Mouse (Mus musculus): Measurements from ENCODE around the gene Ocel1. TPM values are rescaled to one million over a fixed set of nuclear protein-coding genes. Genes with fewer than 3 reads are reported as not detected.
A peak's percentile ranks its signal among the peaks of the same experiment; 100 is the strongest.

Gene Ocel1
- polyA plus RNA-seq, 1 experiment from 2014 or later = 4.7 TPM

DNA sequence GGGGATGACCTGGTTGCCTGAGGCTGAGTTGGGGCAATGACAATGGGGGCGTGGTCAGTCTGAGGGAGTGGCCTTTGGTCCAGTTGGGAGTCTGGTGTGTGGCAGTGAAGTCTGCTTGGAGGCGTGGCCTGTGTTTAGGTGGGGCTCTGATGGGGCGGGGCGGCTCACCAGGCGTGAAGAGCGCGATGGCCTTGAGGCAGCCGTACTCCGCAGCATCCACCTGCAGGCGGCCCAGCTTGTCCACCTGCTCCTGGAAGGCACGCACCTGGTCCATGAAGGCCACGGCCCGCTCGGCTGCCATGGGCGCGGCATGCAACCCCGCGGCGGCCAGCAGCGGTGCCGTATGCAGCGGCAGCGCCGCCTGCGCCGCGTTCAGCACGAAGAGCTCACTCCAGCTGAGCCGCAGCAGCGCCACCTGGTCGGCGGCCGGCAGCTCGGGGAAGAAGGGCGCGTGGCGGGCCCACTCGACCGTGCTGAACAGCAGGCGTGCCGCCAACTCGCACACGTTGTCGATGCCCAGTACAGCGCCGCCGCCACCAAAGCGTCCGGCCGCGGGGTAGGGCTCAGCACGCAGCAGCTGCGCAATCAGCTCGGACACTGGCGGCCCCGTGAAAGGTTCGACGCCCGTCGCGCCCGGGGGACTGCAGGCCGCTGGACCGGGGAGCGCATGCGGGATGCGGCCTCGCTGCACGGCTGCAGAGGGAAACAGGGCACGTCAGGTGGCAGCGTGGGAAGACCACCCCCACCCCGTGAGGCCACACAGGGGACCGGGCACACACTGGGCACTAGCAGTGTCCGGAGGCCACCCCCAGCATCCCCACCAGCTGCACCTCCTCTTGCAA, 4.7 kb downstream of the Ocel1 start:
- WGBS (ENCODE audit: insufficient replicate concordance) = 12% methylated on average over 73 of the region's 74 CpGs
- peak overlapping the region; percentile 33 for H3K4me3 ChIP-seq (ENCODE audit: low read depth, low read length)
- peaks cover 28% of the 10 kb centered on the region for H3K4me1 ChIP-seq (ENCODE audit: control insufficient read depth, low read depth, low read length)
- no peaks in the 10 kb centered on the region for H3K9me3 ChIP-seq (replicated peaks; ENCODE audit: control insufficient read depth, low read length)
- H3K4me2 ChIP-seq (ENCODE audit: low read depth, low read length) = peak overlapping the region; percentile 62
- H3K36me3 ChIP-seq (ENCODE audit: control insufficient read depth, insufficient read depth) = no peaks in the 10 kb centered on the region; the same call in 1 of the 2 replicates
- peak; percentile 6 for ATAC-seq (ENCODE audit: low read depth)
- peaks cover 38% of the 10 kb centered on the region for H3K27me3 ChIP-seq (ENCODE audit: control insufficient read depth, insufficient read depth, low read depth, low read length)
- H3K9ac ChIP-seq (ENCODE audit: low read depth, low read length) = 0 out of 2 replicates have a peak overlapping the region, but pooled peaks have one; percentile 7
- H3K27ac ChIP-seq (ENCODE audit: low read length) = no peak overlapping the region

DNA sequence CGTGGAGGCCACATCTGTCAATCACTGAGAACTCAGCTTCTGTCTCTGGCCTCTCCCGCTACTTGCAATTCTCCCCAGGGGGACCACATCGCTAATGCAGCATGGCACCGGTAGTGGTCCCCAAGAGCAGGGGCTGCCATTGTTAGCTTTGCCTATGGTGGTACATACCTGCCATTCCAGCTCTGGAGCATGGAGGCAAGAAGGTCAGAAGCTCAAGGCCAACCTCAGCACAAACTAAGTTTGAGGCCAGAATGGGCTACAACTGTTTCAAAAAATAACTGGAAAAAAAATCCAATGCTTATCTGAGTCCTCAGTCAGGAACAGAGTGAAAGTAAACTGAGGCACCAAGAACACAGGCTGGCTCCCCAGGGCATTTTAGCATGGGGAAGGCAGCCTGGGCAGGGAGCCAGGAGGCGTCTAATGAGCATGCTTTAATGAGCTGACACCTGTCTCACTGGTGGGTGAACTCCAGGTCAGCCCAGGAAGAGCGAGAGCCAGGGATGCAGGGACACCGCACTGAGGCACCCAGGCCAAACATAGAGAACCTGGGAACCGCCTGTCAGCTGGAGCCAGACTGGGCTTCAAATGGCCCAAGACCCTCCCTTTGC, 5.4 kb downstream of the Ocel1 start:
- 0 out of 2 replicates have a peak overlapping the region, but pooled peaks have one; percentile 7 for H3K9ac ChIP-seq (ENCODE audit: low read depth, low read length)
- no peak for ATAC-seq (ENCODE audit: low read depth)
- no peaks in the 10 kb centered on the region for H3K9me3 ChIP-seq (replicated peaks; ENCODE audit: control insufficient read depth, low read length)
- H3K36me3 ChIP-seq (ENCODE audit: control insufficient read depth, insufficient read depth) = no peaks in the 10 kb centered on the region; the same call in 1 of the 2 replicates
- H3K4me3 ChIP-seq (ENCODE audit: low read depth, low read length) = no peak overlapping the region
- no peak overlapping the region for H3K27ac ChIP-seq (ENCODE audit: low read length)
- H3K27me3 ChIP-seq (ENCODE audit: control insufficient read depth, insufficient read depth, low read depth, low read length) = peaks cover 46% of the 10 kb centered on the region
- peak overlapping the region; percentile 62; the same call in 1 of the 2 replicates for H3K4me2 ChIP-seq (ENCODE audit: low read depth, low read length)
- H3K4me1 ChIP-seq (ENCODE audit: control insufficient read depth, low read depth, low read length) = peaks cover 32% of the 10 kb centered on the region
- 59% methylated on average over 8 of the region's 8 CpGs for WGBS (ENCODE audit: insufficient replicate concordance)

GRCm38 (mm10) chr8:71379008-71379407, 7.9 kb downstream of the Ocel1 start:
- H3K4me1 ChIP-seq (ENCODE audit: control insufficient read depth, low read depth, low read length) = peaks cover 31% of the 10 kb centered on the region

GRCm38 (mm10) chr8:71379512-71380075, 8.5 kb downstream of the Ocel1 start:
- Histone ChIP-seq H3K9ac (ENCODE audit: low read depth, low read length) (peak overlapping the region; percentile 70; the same call in 1 of the 2 replicates), H3K36me3 (ENCODE audit: control insufficient read depth, insufficient read depth) (no peaks in the 10 kb centered on the region; the same call in 1 of the 2 replicates), H3K27ac (ENCODE audit: low read length) (0 out of 2 replicates have a peak overlapping the region, but pooled peaks have one; percentile 1), H3K4me1 (ENCODE audit: control insufficient read depth, low read depth, low read length) (peaks cover 31% of the 10 kb centered on the region), H3K4me2 (ENCODE audit: low read depth, low read length) (peak overlapping the region; percentile 73), H3K27me3 (ENCODE audit: control insufficient read depth, insufficient read depth, low read depth, low read length) (peaks cover 59% of the 10 kb centered on the region), H3K4me3 (ENCODE audit: low read depth, low read length) (peak overlapping the region; percentile 70), H3K9me3 (replicated peaks; ENCODE audit: control insufficient read depth, low read length) (no peaks in the 10 kb centered on the region)
- no peak for ATAC-seq (ENCODE audit: low read depth)
- 44% methylated on average over 3 of the region's 3 CpGs for WGBS (ENCODE audit: insufficient replicate concordance)

More at GRCm38 (mm10) chr8:71379008-71379407, 7.9 kb downstream of the Ocel1 start:
- Histone ChIP-seq H3K9ac (ENCODE audit: low read depth, low read length) (no peak overlapping the region), H3K36me3 (ENCODE audit: control insufficient read depth, insufficient read depth) (no peaks in the 10 kb centered on the region; the same call in 1 of the 2 replicates), H3K4me2 (ENCODE audit: low read depth, low read length) (peak overlapping the region; percentile 73), H3K9me3 (replicated peaks; ENCODE audit: control insufficient read depth, low read length) (no peaks in the 10 kb centered on the region), H3K27ac (ENCODE audit: low read length) (no peak overlapping the region), H3K4me3 (ENCODE audit: low read depth, low read length) (peak overlapping the region; percentile 70), H3K27me3 (ENCODE audit: control insufficient read depth, insufficient read depth, low read depth, low read length) (peaks cover 59% of the 10 kb centered on the region)
- ATAC-seq (ENCODE audit: low read depth) = no peak
- 54% methylated on average over 4 of the region's 4 CpGs for WGBS (ENCODE audit: insufficient replicate concordance)

GRCm38 (mm10) chr8:71380178-71381171, 9.4 kb downstream of the Ocel1 start:
- 5% methylated on average over 72 of the region's 72 CpGs for WGBS (ENCODE audit: insufficient replicate concordance)
- Histone ChIP-seq H3K4me3 (ENCODE audit: low read depth, low read length) (peak overlapping the region; percentile 70), H3K4me1 (ENCODE audit: control insufficient read depth, low read depth, low read length) (peaks cover 26% of the 10 kb centered on the region), H3K36me3 (ENCODE audit: control insufficient read depth, insufficient read depth) (no peaks in the 10 kb centered on the region; the same call in 1 of the 2 replicates), H3K4me2 (ENCODE audit: low read depth, low read length) (peak overlapping the region; percentile 73), H3K27me3 (ENCODE audit: control insufficient read depth, insufficient read depth, low read depth, low read length) (peaks cover 59% of the 10 kb centered on the region), H3K9me3 (replicated peaks; ENCODE audit: control insufficient read depth, low read length) (no peaks in the 10 kb centered on the region), H3K27ac (ENCODE audit: low read length) (peak overlapping the region; percentile 76), H3K9ac (ENCODE audit: low read depth, low read length) (peak overlapping the region; percentile 70)
- ATAC-seq (ENCODE audit: low read depth) = no peak

DNA sequence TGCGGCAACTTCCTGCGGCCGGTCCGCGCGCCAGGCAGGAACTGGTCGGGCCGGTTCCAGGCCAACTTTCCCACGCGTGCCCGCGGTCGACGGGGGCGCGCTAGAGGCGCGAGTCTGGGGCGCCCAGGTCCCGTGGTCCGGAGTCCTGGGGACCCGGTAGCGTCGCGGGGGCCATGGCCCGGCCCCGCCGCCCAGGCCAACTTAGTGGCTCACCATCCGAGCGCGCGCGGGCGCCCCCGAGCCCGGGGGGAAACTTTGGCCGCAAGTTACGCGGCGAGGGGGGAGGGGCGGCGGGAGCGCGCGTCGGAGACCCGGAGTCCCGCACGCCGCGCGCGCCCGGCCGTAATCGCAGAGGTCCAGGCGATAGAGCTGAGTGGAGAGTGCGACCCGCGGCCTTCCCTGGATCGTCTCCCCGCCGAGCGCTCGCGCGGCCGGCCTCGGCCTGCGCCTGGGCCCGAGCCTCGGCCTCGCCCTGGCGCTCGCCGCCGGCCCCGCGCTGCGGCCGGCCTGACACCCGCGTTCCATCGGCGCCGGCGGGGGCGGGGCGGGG, 10.4 kb downstream of the Ocel1 start, which contains the start of gene Nr2f6:
Gene Nr2f6 (minus strand): TSS at position 540 of the 550 bp plus-strand sequence.
- Histone ChIP-seq H3K4me2 (ENCODE audit: low read depth, low read length) (peak within 1 kb of the TSS; percentile 73), H3K4me3 (ENCODE audit: low read depth, low read length) (peak within 1 kb of the TSS; percentile 70), H3K9ac (ENCODE audit: low read depth, low read length) (peak within 1 kb of the TSS; percentile 70), H3K36me3 (ENCODE audit: control insufficient read depth, insufficient read depth) (no peaks in the 10 kb centered on the region; the same call in 1 of the 2 replicates), H3K27me3 (ENCODE audit: control insufficient read depth, insufficient read depth, low read depth, low read length) (peaks cover 53% of the 10 kb centered on the region), H3K4me1 (ENCODE audit: control insufficient read depth, low read depth, low read length) (peaks cover 16% of the 10 kb centered on the region), H3K9me3 (replicated peaks; ENCODE audit: control insufficient read depth, low read length) (no peaks in the 10 kb centered on the region), H3K27ac (ENCODE audit: low read length) (peak within 1 kb of the TSS; percentile 85)
- under 1% methylated on average over 71 of the region's 89 CpGs for WGBS (ENCODE audit: insufficient replicate concordance)
- peak; percentile 5; the same call in 1 of the 2 replicates for ATAC-seq (ENCODE audit: low read depth)

DNA sequence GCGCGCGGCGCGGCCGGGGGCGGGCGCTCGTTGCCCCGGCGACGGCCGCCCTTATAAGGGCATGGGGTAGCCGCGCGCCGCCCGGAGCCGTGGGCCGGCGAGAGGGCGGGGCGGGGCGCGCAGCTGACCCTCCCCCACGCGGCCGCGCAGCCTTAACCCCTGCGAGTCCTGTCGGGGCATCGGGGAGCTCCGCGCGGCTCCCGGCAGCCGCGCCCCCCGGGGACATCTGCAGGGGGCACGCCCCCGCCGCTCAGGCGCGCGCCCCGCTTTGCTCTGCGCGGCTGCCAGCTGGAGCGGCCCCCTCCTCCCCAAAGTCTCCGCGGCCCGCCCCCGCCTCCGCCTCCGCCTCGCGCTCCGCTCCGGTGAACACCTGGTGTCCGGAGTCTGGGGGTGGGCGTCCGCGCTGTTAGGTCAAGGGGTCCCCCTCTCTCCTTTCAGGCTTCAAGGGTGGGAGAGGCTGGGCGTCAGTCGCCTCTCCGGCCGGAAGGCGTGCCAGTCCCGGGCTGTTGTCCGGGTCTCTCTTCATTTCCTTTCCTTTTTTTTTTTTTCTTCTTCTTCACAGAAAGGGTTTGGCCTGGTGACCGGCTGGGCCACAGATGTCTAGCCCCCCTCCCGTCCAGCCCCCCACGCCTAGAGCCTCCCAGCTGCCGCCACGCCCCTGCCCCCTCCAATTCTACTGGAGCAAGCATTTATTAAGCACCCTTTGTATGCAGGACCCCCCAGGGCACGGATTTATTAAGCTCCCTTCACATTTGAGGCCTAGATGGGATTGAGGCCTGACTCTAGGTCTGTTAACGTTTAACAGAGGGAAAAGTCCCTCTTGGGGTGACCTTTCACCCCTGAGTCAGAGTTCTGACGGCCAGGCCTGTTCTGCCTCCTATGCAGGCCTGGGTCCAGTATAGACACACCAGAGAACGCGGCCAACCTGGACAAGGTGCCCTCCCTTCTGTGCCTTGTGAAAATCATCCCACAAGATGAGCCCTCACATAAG, 11.2 kb downstream of the Ocel1 start:
- H3K27me3 ChIP-seq (ENCODE audit: control insufficient read depth, insufficient read depth, low read depth, low read length) = peaks cover 46% of the 10 kb centered on the region
- H3K4me3 ChIP-seq (ENCODE audit: low read depth, low read length) = peak overlapping the region; percentile 70
- H3K9ac ChIP-seq (ENCODE audit: low read depth, low read length) = peak overlapping the region; percentile 47; the same call in 1 of the 2 replicates
- peak; percentile 79 for ATAC-seq (ENCODE audit: low read depth)
- H3K36me3 ChIP-seq (ENCODE audit: control insufficient read depth, insufficient read depth) = no peaks in the 10 kb centered on the region; the same call in 1 of the 2 replicates
- no peaks in the 10 kb centered on the region for H3K9me3 ChIP-seq (replicated peaks; ENCODE audit: control insufficient read depth, low read length)
- peaks cover 10% of the 10 kb centered on the region for H3K4me1 ChIP-seq (ENCODE audit: control insufficient read depth, low read depth, low read length)
- 8% methylated on average over 42 of the region's 80 CpGs for WGBS (ENCODE audit: insufficient replicate concordance)
- peak overlapping the region; percentile 73 for H3K4me2 ChIP-seq (ENCODE audit: low read depth, low read length)
- H3K27ac ChIP-seq (ENCODE audit: low read length) = peak overlapping the region; percentile 85

Data from liver, embryonic 16.5 days (tissue).